Mouse (Mus musculus): ENCODE measurements at regions not wholly inside any gene's neighbourhood (a gene's known extent, or its start where the extent isn't known, plus 50 kb on each side); places are given as distances from the start of the nearest gene placed in this dataset.
"Not testable (repeated sequence)": the region's sequence is repeated elsewhere in the genome, so short reads cannot be mapped to it uniquely, and the experiment has no call there.

DNA sequence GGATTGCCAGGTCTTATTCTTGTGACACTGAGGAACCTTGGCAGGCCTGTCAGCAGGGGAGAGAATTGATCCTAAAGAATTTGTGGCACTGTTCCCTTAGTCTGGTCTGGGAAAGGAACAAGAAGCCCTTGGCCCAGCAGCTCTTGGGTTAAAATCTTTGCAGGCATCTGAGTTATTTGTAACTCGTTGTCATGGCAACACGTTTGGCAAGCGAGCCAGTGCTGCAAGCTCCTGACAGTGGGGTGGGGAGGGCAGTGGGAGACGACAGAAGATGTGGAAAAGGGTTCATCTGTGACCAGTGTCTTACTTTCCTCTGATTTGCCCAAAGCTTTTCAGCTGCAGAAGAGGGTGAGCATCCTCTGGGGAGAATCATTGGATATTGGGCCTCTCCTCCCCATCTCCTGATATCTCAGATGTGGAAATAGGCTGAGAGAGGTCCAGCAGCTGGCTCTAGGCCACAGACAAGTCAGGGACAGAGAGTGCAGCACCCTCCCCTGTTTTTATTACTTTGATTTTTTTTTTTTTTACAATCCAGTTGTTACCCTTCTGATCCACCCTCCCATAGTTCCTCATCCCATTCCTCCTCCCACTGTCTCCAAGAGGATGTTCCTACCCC lies 92.4 kb upstream of the Huwe1 start:
- DNase-seq (ENCODE audit: low spot score): peak; percentile 33
- not testable (repeated sequence) for H3K36me3 ChIP-seq (replicated peaks); H3K4me1 ChIP-seq; H3K4me3 ChIP-seq; H3K9me3 ChIP-seq; H3K27ac ChIP-seq (replicated peaks); H3K27me3 ChIP-seq (replicated peaks; ENCODE audit: low read depth, poor library complexity, severe bottlenecking)
- WGBS: 12% methylated on average over 4 of the region's 4 CpGs

All from embryonic facial prominence, embryonic 10.5 days (tissue).